In the genomic region with DNA sequence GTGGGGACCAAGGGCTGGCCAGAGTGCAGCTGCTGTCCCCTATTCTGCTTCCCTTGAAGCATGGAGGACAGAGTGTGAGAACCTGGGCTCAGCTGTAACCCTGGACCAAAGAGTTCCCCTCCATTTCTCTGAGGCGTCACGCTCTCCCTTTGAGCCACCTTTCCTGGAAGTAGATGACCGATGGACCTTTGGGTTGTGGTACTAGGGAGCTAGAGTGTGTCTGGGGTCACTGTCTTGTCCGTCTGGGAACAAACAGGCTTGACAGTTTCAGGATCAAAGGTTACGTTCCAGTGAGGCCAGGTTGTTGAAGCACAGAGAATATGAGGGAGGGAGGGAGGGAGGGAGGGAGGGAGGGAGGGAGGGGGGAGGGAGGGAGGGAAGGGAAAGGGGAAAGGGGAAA, we compare ENCODE assay signal across 19 mouse cellular contexts.
A peak's percentile ranks its signal among the peaks of the same experiment; 100 is the strongest.
DNase-seq lines count a peak whose midpoint lies in the region; ATAC-seq and TF ChIP-seq lines count a peak whose summit lies in the region.
"Had no signal": no experiment of that assay in that cellular context is flagged by ENCODE, and none has a peak within 500 bp of the region (broad histone marks: within the 10 kb centered on the region; RNA-seq: fewer than 3 reads in every experiment).

No protein-coding gene starts in this region.

- H3K27ac ChIP-seq in kidney, embryonic 15.5 days = no peak overlapping the region
- peak overlapping the region; percentile 33; the same call in 1 of the 2 replicates for H3K27ac ChIP-seq in midbrain, embryonic 10.5 days (replicated peaks)
- no peak overlapping the region for H3K27ac ChIP-seq in midbrain, embryonic 16.5 days (ENCODE audit: low read length)
- H3K27ac ChIP-seq in olfactory bulb, adult 2 months (ENCODE audit: insufficient read depth, low read depth, low read length) = peak overlapping the region; percentile 77
- no peak overlapping the region for H3K27ac ChIP-seq in neural tube, embryonic 15.5 days (replicated peaks)
- H3K27ac ChIP-seq in stomach, postnatal 0 days (replicated peaks) = no peak overlapping the region
- H3K27ac ChIP-seq: embryonic facial prominence, embryonic 13.5 days; forebrain, embryonic 12.5 days; gastrocnemius, adult 2 months; hindbrain, embryonic 10.5 days had no signal

- ATAC-seq in kidney, embryonic 15.5 days (replicated peaks; ENCODE audit: low FRiP score) = no peak; the same call in 1 of the 2 replicates
- no peak for ATAC-seq in midbrain, embryonic 16.5 days
- no peak for ATAC-seq in neural tube, embryonic 15.5 days (ENCODE audit: low FRiP score)
- no peak for ATAC-seq in stomach, postnatal 0 days (ENCODE audit: low FRiP score, low TSS enrichment)
- ATAC-seq: activated CD4-positive, CD25-positive, alpha-beta regulatory T cell, adult 4 months had no signal

- no peak overlapping the region for H3K4me2 ChIP-seq in kidney, embryonic 15.5 days
- H3K4me2 ChIP-seq in midbrain, embryonic 16.5 days (ENCODE audit: low read length) = no peak overlapping the region
- no peak overlapping the region for H3K4me2 ChIP-seq in neural tube, embryonic 15.5 days
- no peak overlapping the region for H3K4me2 ChIP-seq in stomach, postnatal 0 days (replicated peaks; ENCODE audit: low read depth)
- H3K4me2 ChIP-seq: embryonic facial prominence, embryonic 13.5 days; forebrain, embryonic 12.5 days; heart, embryonic 12.5 days had no signal

- H3K9me3 ChIP-seq in kidney, embryonic 15.5 days (replicated peaks) = no peaks in the 10 kb centered on the region
- no peaks in the 10 kb centered on the region; the same call in 1 of the 2 replicates for H3K9me3 ChIP-seq in midbrain, embryonic 10.5 days (replicated peaks)
- H3K9me3 ChIP-seq in midbrain, embryonic 16.5 days (replicated peaks; ENCODE audit: control insufficient read depth, low read length, poor library complexity, severe bottlenecking) = no peaks in the 10 kb centered on the region
- H3K9me3 ChIP-seq in neural tube, embryonic 15.5 days (replicated peaks) = no peaks in the 10 kb centered on the region
- no peaks in the 10 kb centered on the region for H3K9me3 ChIP-seq in stomach, postnatal 0 days (ENCODE audit: control insufficient read depth, low read length)
- H3K9me3 ChIP-seq: embryonic facial prominence, embryonic 13.5 days; forebrain, embryonic 12.5 days; heart, embryonic 12.5 days; hindbrain, embryonic 10.5 days had no signal

- TF ChIP-seq POLR2A in olfactory bulb, adult 2 months (IDR thresholded peaks at IDR 0.05; ENCODE audit: insufficient read depth, low read depth, low read length) = no peak

- no peak overlapping the region for H3K9ac ChIP-seq in kidney, embryonic 15.5 days
- H3K9ac ChIP-seq in midbrain, embryonic 16.5 days (ENCODE audit: low read depth, low read length) = no peak overlapping the region
- H3K9ac ChIP-seq in neural tube, embryonic 15.5 days (replicated peaks) = no peak overlapping the region
- no peak overlapping the region for H3K9ac ChIP-seq in stomach, postnatal 0 days (ENCODE audit: low read length)
- H3K9ac ChIP-seq: embryonic facial prominence, embryonic 13.5 days; forebrain, embryonic 12.5 days; heart, embryonic 12.5 days had no signal

- TF ChIP-seq CTCF in olfactory bulb, adult 2 months (IDR thresholded peaks at IDR 0.05; ENCODE audit: insufficient read depth, low read depth, low read length) = no peak
- no peak for TF ChIP-seq CTCF in stomach, postnatal 0 days (IDR thresholded peaks at IDR 0.05; ENCODE audit: low read depth)

- H3K36me3 ChIP-seq in kidney, embryonic 15.5 days = no peaks in the 10 kb centered on the region
- no peaks in the 10 kb centered on the region for H3K36me3 ChIP-seq in midbrain, embryonic 10.5 days
- H3K36me3 ChIP-seq in midbrain, embryonic 16.5 days (ENCODE audit: control insufficient read depth, insufficient read depth, low read length) = no peaks in the 10 kb centered on the region
- no peaks in the 10 kb centered on the region for H3K36me3 ChIP-seq in neural tube, embryonic 15.5 days
- no peaks in the 10 kb centered on the region for H3K36me3 ChIP-seq in stomach, postnatal 0 days (ENCODE audit: control insufficient read depth, insufficient read depth, low read length)
- H3K36me3 ChIP-seq: embryonic facial prominence, embryonic 13.5 days; forebrain, embryonic 12.5 days; heart, embryonic 12.5 days; hindbrain, embryonic 10.5 days had no signal

- 49% methylated on average over 5 of the region's 5 CpGs for WGBS in kidney, embryonic 15.5 days
- WGBS in midbrain, embryonic 10.5 days = 63% methylated on average over 5 of the region's 5 CpGs
- 73% methylated on average over 5 of the region's 5 CpGs for WGBS in midbrain, embryonic 16.5 days
- 79% methylated on average over 5 of the region's 5 CpGs for WGBS in olfactory bulb, adult 2 months
- WGBS in neural tube, embryonic 15.5 days = 75% methylated on average over 5 of the region's 5 CpGs
- WGBS in stomach, postnatal 0 days = 55% methylated on average over 5 of the region's 5 CpGs

- H3K4me3 ChIP-seq in kidney, embryonic 15.5 days (replicated peaks) = no peak overlapping the region
- no peak overlapping the region for H3K4me3 ChIP-seq in midbrain, embryonic 10.5 days
- H3K4me3 ChIP-seq in midbrain, embryonic 16.5 days (ENCODE audit: low read depth, low read length) = no peak overlapping the region
- no peak overlapping the region for H3K4me3 ChIP-seq in olfactory bulb, adult 2 months (ENCODE audit: insufficient read depth, low read depth, low read length)
- H3K4me3 ChIP-seq in neural tube, embryonic 15.5 days (replicated peaks) = no peak overlapping the region
- no peak overlapping the region for H3K4me3 ChIP-seq in stomach, postnatal 0 days (ENCODE audit: low read depth, low read length)
- H3K4me3 ChIP-seq: embryonic facial prominence, embryonic 13.5 days; forebrain, embryonic 12.5 days; gastrocnemius, adult 2 months; heart, embryonic 12.5 days; hindbrain, embryonic 10.5 days had no signal

- no peaks in the 10 kb centered on the region for H3K27me3 ChIP-seq in kidney, embryonic 15.5 days
- H3K27me3 ChIP-seq in midbrain, embryonic 10.5 days (ENCODE audit: low read depth, poor library complexity, severe bottlenecking) = no peaks in the 10 kb centered on the region
- no peaks in the 10 kb centered on the region for H3K27me3 ChIP-seq in midbrain, embryonic 16.5 days (ENCODE audit: control insufficient read depth, insufficient read depth, low read depth, low read length)
- H3K27me3 ChIP-seq in neural tube, embryonic 15.5 days (replicated peaks) = no peaks in the 10 kb centered on the region
- H3K27me3 ChIP-seq in stomach, postnatal 0 days (ENCODE audit: control insufficient read depth, insufficient read depth, low read length) = no peaks in the 10 kb centered on the region
- H3K27me3 ChIP-seq: embryonic facial prominence, embryonic 13.5 days; forebrain, embryonic 12.5 days had no signal

- peak; percentile 50 for DNase-seq in kidney, adult 18-20 months
- DNase-seq in midbrain, embryonic 10.5 days (ENCODE audit: low spot score) = no peak
- no peak for DNase-seq in stomach, postnatal 0 days (ENCODE audit: low spot score)
- DNase-seq: adrenal gland, adult 2 months; adrenal gland, postnatal 25 days; cerebellum, adult 18-20 months; cerebellum, adult 9-11 months; cerebellum, postnatal 36 days; gastrocnemius, adult 2 months; gastrocnemius, postnatal 25 days had no signal

- TF ChIP-seq EP300 in stomach, postnatal 0 days (optimal IDR thresholded peaks at IDR 0.05) = no peak

- H3K4me1 ChIP-seq in kidney, embryonic 15.5 days = peaks cover 15% of the 10 kb centered on the region
- H3K4me1 ChIP-seq in midbrain, embryonic 10.5 days = peaks cover 5% of the 10 kb centered on the region
- no peaks in the 10 kb centered on the region; the same call in 1 of the 2 replicates for H3K4me1 ChIP-seq in midbrain, embryonic 16.5 days (ENCODE audit: control insufficient read depth, insufficient read depth, low read length)
- peaks cover 29% of the 10 kb centered on the region for H3K4me1 ChIP-seq in olfactory bulb, adult 2 months (ENCODE audit: control insufficient read depth, insufficient read depth, low read length)
- peaks cover 11% of the 10 kb centered on the region; the same call in 1 of the 2 replicates for H3K4me1 ChIP-seq in neural tube, embryonic 15.5 days
- no peaks in the 10 kb centered on the region for H3K4me1 ChIP-seq in stomach, postnatal 0 days (replicated peaks; ENCODE audit: control insufficient read depth, insufficient read depth)
- H3K4me1 ChIP-seq: embryonic facial prominence, embryonic 13.5 days; forebrain, embryonic 12.5 days; heart, embryonic 12.5 days had no signal

Comparison
In these comparisons a context has a peak if more than half of its experiments do, and no peak if none do; other contexts are left out.
1. H3K27ac ChIP-seq: peak in midbrain, embryonic 10.5 days (single experiment) and olfactory bulb, adult 2 months (single experiment); none in kidney, embryonic 15.5 days (single experiment), midbrain, embryonic 16.5 days (single experiment), neural tube, embryonic 15.5 days (single experiment) and stomach, postnatal 0 days (single experiment).